Mouse (Mus musculus): ENCODE measurements around the gene Edrf1. TPM values are rescaled to one million over a fixed set of nuclear protein-coding genes. Genes with fewer than 3 reads are reported as not detected.

Edrf1 gene
- total RNA-seq, 2 experiments from 2014 or later, result 7.8 to 8.3 TPM

Other genes starting within 250 kb of the Edrf1 start
- gene Tex36, start 35.4 kb upstream of the Edrf1 start, total RNA-seq (2021), result not detected
- not detected for gene Mmp21, start 42.5 kb downstream of the Edrf1 start, total RNA-seq (2021)
- 10 to 100 TPM; 81.4 to 84.1 TPM for gene Bccip, start 71.8 kb downstream of the Edrf1 start, total RNA-seq (2021)
- 10 to 100 TPM; 12.4 to 14.4 TPM for gene Uros, start 72.5 kb downstream of the Edrf1 start, total RNA-seq (2021)
- not detected for gene Fank1, start 139.3 kb downstream of the Edrf1 start, total RNA-seq (2021)
- 10 to 100 TPM; 47.0 to 61.8 TPM for gene Dhx32, start 145.2 kb downstream of the Edrf1 start, total RNA-seq (2021)